Mouse (Mus musculus) T-helper 17 cell (primary cell): Measurements from ENCODE around the gene Trem1.

ENCODE experiments used
- in situ Hi-C, 2 experiments: fragments of 300-600 bp; cut with MboI, MseI; formaldehyde crosslinking; loops; 1 replicate in 1 of 2; 2 replicates in 1 of 2; pipeline ENCODE4 v1.15.1; 2025; ENCODE audit warnings: high pct_unique_total_duplicates in 2 of 2

Gene Trem1

GRCm38 (mm10) chr17:48267591-48267990 lies 35.0 kb downstream of the Trem1 start:
- in situ Hi-C loops, result no loop called here

DNA sequence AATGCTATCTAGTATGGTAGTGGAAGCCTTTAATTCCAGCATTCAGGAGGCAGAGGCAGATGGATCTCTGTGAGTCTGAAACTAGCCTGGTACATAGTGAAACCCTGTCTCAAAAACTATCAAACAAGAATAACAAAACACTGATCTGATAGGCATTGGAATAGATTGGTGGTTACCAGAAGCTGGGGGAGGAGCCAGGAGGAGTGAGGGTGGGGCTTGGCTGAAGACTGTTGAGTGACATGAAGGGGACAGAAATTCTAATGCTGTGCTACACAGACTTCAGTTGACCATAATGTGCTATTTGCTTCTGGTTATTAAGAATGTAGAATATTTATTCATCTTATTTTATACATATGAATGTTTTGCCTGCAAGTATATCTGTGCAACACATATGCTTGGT lies 35.7 kb downstream of the Trem1 start:
- in situ Hi-C loops, result no loop called here

DNA sequence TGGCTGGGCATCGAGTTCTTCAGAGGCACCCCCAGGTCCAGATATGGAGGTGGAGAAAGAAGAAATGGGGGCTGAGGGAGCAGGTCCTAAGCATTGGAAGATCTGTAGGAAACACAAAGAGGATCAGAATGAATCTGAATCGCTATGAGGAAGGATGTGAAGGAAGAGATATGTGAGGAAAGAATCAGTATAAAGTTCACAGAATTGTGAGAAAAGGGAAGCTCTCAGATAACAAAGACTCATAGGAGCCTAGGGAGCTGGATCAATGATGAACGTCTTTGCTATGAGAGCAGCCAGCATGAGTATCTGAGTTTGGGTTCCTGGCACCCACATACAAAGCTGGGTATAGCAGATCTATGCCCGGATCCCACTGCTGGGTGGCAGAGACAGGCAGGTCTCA lies 37.3 kb downstream of the Trem1 start:
- in situ Hi-C loops, result no loop called here

- in situ Hi-C loops, result no loop called here
These were observed 39.6 kb downstream of the Trem1 start for GRCm38 (mm10) chr17:48272158-48272557.

DNA sequence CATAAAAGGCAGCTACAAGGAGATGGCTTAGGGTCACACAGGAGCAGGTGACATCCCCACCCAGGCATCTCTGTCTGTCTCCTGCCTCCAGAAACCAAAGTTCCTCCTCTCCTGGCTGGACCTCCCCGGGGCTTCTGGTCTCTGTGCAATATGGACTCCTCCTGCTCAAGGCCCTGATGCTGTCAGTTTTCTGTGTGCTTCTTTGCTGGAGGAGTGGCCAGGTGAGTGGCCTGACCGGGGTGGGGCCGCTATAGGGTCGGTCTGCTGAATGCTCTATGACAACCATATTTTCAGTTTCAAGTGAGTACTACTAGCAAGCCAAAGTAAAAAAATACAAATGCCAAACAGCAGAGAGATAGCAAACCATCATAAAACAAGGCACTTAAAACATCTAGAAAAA lies 40.0 kb downstream of the Trem1 start:
- in situ Hi-C loops, result no loop called here

GRCm38 (mm10) chr17:48274098-48274497 lies 41.5 kb downstream of the Trem1 start:
- in situ Hi-C loops, result no loop called here

- in situ Hi-C loops, result loop anchor here (5.0 to 25.0 kb wide), 2 partner anchors 62 to 1162 kb away; partner anchors contain the start of gene Mocs1 (in 1 of the 2)
These were observed 42.3 kb downstream of the Trem1 start for GRCm38 (mm10) chr17:48274885-48275284.

DNA sequence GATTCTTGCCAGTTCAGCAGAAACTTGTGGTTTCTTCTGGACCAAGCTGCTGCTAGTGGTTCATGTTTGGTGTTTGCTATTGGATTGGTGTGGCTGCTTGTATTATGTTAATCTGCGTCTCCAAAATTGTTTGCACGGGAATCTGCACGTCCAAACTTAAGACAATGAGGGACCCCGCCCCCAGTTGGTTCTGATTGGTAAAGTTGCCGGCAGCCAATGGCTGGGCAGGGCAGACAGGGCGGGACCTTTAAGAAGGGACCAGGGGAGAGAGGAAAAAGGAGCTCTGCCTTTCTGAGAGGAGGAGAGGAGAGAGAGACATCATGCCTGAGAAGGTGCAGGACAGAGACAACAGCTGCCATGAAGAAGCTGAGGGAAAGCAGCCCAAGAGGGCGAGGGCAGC lies 43.2 kb downstream of the Trem1 start:
- in situ Hi-C loops, result loop anchor here (5.0 to 25.0 kb wide), 2 partner anchors 62 to 1162 kb away; partner anchors contain the start of gene Mocs1 (in 1 of the 2)

GRCm38 (mm10) chr17:48278381-48278780 lies 45.8 kb downstream of the Trem1 start:
- in situ Hi-C loops, result loop anchor here (5.0 to 25.0 kb wide), 2 partner anchors 59 to 1159 kb away; partner anchors contain the start of gene Mocs1 (in 1 of the 2)

- in situ Hi-C loops, result loop anchor here (5.0 to 25.0 kb wide), 2 partner anchors 58 to 1158 kb away; partner anchors contain the start of gene Mocs1 (in 1 of the 2)
These were observed 46.4 kb downstream of the Trem1 start for GRCm38 (mm10) chr17:48279002-48279401.

- in situ Hi-C loops, result loop anchor here in 1 of 2 experiments (25.0 kb wide), 1 partner anchor 1156 kb away; the partner anchor contains the start of gene Mocs1
These were observed 48.6 kb downstream of the Trem1 start for GRCm38 (mm10) chr17:48280943-48281738.

- in situ Hi-C loops, result loop anchor here in 1 of 2 experiments (25.0 kb wide), 1 partner anchor 1156 kb away; the partner anchor contains the start of gene Mocs1
These were observed 49.1 kb downstream of the Trem1 start for GRCm38 (mm10) chr17:48281739-48282085.

GRCm38 (mm10) chr17:48286765-48287164 lies 54.2 kb downstream of the Trem1 start:
- in situ Hi-C loops, result loop anchor here in 1 of 2 experiments (5.0 to 25.0 kb wide), 2 partner anchors 51 to 1151 kb away; partner anchors contain the start of gene Mocs1

DNA sequence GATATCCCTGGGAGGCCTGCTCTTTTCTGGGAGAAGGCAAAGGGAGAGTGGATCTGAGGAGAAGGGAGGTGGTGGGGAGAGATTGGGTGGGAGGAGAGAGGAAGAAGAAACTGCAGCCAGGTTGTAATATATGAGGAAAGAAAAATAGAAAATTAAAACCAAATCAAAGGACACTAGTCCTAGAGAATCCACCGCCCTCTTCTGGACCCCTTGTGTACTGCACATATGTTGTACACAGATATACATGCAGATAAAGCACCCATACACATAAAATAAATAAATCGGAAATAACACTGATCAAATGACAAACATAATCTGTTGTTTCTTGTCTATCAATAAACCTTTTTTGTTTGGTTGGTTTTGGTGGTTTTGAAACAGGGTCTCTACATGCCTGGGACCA lies 54.7 kb downstream of the Trem1 start:
- in situ Hi-C loops, result loop anchor here in 1 of 2 experiments (5.0 to 25.0 kb wide), 2 partner anchors 50 to 1150 kb away; partner anchors contain the start of gene Mocs1

DNA sequence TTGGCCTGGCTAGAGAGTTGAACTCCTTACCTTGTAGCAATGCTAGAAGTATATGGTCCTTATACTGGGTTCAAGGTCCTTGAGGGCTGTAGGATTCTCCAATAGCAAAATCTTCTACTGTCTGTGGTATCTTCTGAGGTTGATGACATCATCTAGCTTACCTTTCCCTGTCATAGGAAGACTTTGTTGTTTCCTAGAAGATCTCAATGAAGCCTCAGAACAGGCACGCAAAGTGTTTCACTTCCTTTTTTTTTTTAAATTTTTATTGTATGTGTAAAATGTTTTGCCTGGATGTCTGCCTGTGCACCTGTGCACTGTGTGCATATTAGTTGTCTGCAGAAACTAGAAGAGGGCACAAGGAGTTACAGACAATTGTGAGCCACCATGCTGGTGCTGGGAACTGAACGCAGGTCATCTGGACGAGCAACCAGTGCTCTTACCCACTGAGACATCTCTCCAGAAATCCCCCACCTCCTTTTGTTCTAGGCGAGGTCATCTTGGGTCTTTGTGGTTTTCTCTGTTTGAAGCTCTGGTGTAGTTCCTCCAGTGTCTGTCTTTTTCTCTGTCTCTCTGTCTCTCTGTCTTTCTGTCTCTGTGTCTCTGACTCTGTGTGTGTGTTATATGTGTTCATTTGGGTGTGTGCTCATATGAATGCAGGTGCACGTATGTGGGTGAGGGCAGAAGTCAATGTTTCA lies 61.1 kb downstream of the Trem1 start:
- in situ Hi-C loops, result loop anchor here in 1 of 2 experiments (10.0 to 25.0 kb wide), 2 partner anchors 779 to 1144 kb away; partner anchors contain the start of gene Mocs1
